Mouse (Mus musculus) E14TG2a.4 (cell line): ENCODE data around the gene Slc25a53.

Experiments
- CTCF ChIP-seq: conservative IDR thresholded peaks from 2 replicates; pipeline ENCODE4 v1.5.1; 2014; ENCODE audit warnings: low read length
- NANOG ChIP-seq: IDR thresholded peaks from 2 replicates; pipeline ENCODE4 v1.6.1; 2014; ENCODE audit warnings: borderline replicate concordance, low read length, mixed read lengths
- POU5F1 ChIP-seq: IDR thresholded peaks from 2 replicates; pipeline ENCODE4 v1.6.1; 2014; ENCODE audit warnings: low read length, borderline replicate concordance

DNA sequence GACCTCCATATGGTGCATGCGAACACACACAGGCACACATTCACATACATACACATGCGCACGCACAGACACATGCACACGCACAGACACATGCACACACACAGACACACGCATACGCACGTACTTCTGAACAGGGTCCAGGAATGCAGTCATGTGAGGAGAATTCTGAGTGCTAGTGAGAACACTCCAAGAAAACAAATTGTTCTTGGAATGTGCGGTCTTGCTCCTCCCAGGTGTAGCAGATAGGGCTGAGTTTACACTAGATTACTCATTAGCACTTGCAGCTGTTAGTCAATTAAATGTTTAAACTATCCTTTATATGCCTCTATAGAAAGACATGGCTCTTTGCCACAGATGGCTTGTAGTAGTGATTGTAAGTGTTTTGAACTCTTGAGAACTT lies 7.2 kb downstream of the Slc25a53 start:
- TF ChIP-seq NANOG = no peak
- TF ChIP-seq CTCF = no peak
- TF ChIP-seq POU5F1 = no peak
